Mouse (Mus musculus): ENCODE measurements around the gene 2700081O15Rik.

- TF ChIP-seq POLR2A (IDR thresholded peaks at IDR 0.05; ENCODE audit: borderline replicate concordance, control insufficient read depth, low read depth, low read length) (no peak), CTCF (IDR thresholded peaks at IDR 0.05; ENCODE audit: control insufficient read depth, insufficient read depth, low read length) (no peak)
Observed at GRCm38 (mm10) chr19:7412361-7412760, 5.1 kb upstream of the 2700081O15Rik start.

All from bone marrow, adult 2 months (tissue).